Mouse (Mus musculus): Measurements from ENCODE around the gene Tnfrsf13b.

- TF ChIP-seq CTCF (IDR thresholded peaks at IDR 0.05; ENCODE audit: low read depth) (no peak), EP300 (optimal IDR thresholded peaks at IDR 0.05) (no peak)
These were observed 4.2 kb upstream of the Tnfrsf13b start for GRCm38 (mm10) chr11:61122283-61122768.

Data from stomach, postnatal 0 days (tissue).